Mouse (Mus musculus): ENCODE measurements around the gene Cdr2. TPM values are rescaled to one million over a fixed set of nuclear protein-coding genes. Genes with fewer than 3 reads are reported as not detected.

Cdr2 gene
- polyA plus RNA-seq (2012; rRNA removed; ENCODE audit: low replicate concordance): 83.0 and 83.6 TPM in 2 replicates

GRCm38 (mm10) chr7:120982200-120982841, at the start of gene Cdr2, which contains the start of gene Mfsd13b:
Cdr2 (minus strand) TSS chr7:120982312.
Mfsd13b (plus strand) TSS chr7:120982509.

GRCm38 (mm10) chr7:120917592-120918461, 64.3 kb downstream of the Cdr2 start, which contains the start of gene Polr3e:
Polr3e (plus strand) TSS chr7:120917744.

Other genes with a start within 250 kb of the Cdr2 start
- gene Vwa3a, start 243.0 kb downstream of the Cdr2 start, polyA plus RNA-seq (2012; rRNA removed; ENCODE audit: low replicate concordance): not detected in 2 replicates
- gene Gm5737, start 169.9 kb downstream of the Cdr2 start, polyA plus RNA-seq (2012; rRNA removed; ENCODE audit: low replicate concordance): not detected in 2 replicates
- gene Eef2k, start 139.5 kb downstream of the Cdr2 start, polyA plus RNA-seq (2012; rRNA removed; ENCODE audit: low replicate concordance): 6.8 and 7.6 TPM in 2 replicates
- 9.0 and 11.5 TPM in 2 replicates for gene Polr3e, start 64.6 kb downstream of the Cdr2 start, polyA plus RNA-seq (2012; rRNA removed; ENCODE audit: low replicate concordance)
- gene Mfsd13b, start 197 bp upstream of the Cdr2 start, polyA plus RNA-seq (2012; rRNA removed; ENCODE audit: low replicate concordance): 0.13 and 1.7 TPM in 2 replicates
- 18.3 and 34.9 TPM in 2 replicates for gene Mettl9, start 52.1 kb upstream of the Cdr2 start, polyA plus RNA-seq (2012; rRNA removed; ENCODE audit: low replicate concordance)
- gene Igsf6, start 92.3 kb upstream of the Cdr2 start, polyA plus RNA-seq (2012; rRNA removed; ENCODE audit: low replicate concordance): 0.19 and 0.20 TPM in 2 replicates
- gene Otoa, start 99.3 kb upstream of the Cdr2 start, polyA plus RNA-seq (2012; rRNA removed; ENCODE audit: low replicate concordance): 0.26 and 0.88 TPM in 2 replicates

Data from duodenum, adult 2 months (tissue).